Mouse (Mus musculus) activated CD4-positive, CD25-positive, alpha-beta regulatory T cell (primary cell): ENCODE results near the gene Sec31a. TPM values are rescaled to one million over a fixed set of nuclear protein-coding genes. Genes with fewer than 3 reads are reported as not detected.

Experiments
- polyA plus RNA-seq, 2 experiments: library from polyadenylated mRNA; unstranded; fragments of 100-300 nt; shearing (Covaris generic); gene quantifications; one replicate each; pipeline ENCODE4 v1.2.1; 2017

Sec31a gene
- 10 to 100 TPM; 79.3 to 85.7 TPM for polyA plus RNA-seq

DNA sequence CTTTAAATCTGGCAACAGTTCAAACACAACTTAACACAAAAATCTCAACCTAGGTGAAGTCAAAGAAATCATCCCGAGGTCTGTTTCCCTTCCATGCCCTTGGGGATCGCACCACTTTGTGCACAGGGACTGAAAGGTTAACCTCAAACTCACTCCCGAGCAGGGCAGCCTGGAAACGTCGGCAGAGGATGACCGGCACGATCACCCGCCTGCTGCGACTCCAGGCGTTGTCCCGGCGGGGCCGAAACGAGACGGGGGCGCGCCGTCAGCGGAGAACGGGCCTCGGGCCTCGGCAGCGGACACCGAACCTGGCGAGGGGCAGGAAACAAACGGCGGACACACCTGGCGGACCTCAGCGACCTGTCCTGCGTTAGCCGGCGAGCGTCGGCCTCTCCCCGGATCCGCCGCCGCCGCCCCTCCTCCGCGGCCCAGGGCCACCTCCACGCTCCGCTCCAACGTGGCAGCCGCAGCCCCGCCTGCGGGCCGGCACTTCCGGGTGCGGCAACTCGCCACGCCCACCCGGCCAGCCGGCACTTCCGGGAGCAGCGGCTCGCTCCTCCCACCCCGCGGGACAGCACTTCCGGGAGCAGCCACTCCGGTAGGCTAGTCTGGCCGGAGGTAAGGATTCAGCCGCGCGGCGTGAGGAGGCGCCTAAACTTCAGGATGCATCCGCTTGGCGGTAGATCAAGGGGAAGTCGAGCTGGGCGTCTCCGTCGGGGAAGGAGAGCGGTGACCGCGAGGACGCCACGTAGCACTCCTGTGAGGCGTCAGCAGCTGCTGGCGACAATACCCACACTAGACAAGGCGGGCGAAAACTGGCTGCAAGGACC, at the start of gene Sec31a:
Gene Sec31a, minus strand, starts transcription at position 474 of the 830 bp plus-strand sequence.

Other genes with a start within 250 kb of the Sec31a start
- gene Lin54, start 84.4 kb upstream of the Sec31a start, polyA plus RNA-seq = 10 to 100 TPM; 14.9 to 17.9 TPM
- 100 to 1,000 TPM; 102 to 103 TPM for gene Cops4, start 102.1 kb upstream of the Sec31a start, polyA plus RNA-seq
- gene Plac8, start 156.0 kb upstream of the Sec31a start, polyA plus RNA-seq = 10 to 100 TPM; 33.5 to 48.9 TPM